Mouse (Mus musculus) retina, embryonic 14.5 days (tissue): ENCODE data around the gene Sf3b6.

Source experiments
- DNase-seq: peaks from one replicate; pipeline ENCODE4 v3.0.0-alpha.2; 2015; ENCODE audit warnings: low spot score

Gene Sf3b6

GRCm38 (mm10) chr12:4841392-4841887 is 24.1 kb downstream of the Sf3b6 start, which contains the start of gene Fkbp1b:
Gene Fkbp1b, minus strand, starts transcription at chr12:4841591.
- peak; percentile 67 for DNase-seq

- DNase-seq, result no peak
Observed at GRCm38 (mm10) chr12:4842456-4842855, 25.1 kb downstream of the Sf3b6 start.

GRCm38 (mm10) chr12:4842890-4843597 is 25.7 kb downstream of the Sf3b6 start, which contains the start of gene Wdcp:
Gene Wdcp, plus strand, starts transcription at chr12:4843303.
- peak; percentile 94 for DNase-seq

- DNase-seq, result peak; percentile 50
Observed at GRCm38 (mm10) chr12:4843741-4844140, 26.4 kb downstream of the Sf3b6 start.

GRCm38 (mm10) chr12:4856160-4856559 is 38.8 kb downstream of the Sf3b6 start:
- no peak for DNase-seq

- no peak for DNase-seq
Observed at GRCm38 (mm10) chr12:4856834-4857233, 39.5 kb downstream of the Sf3b6 start.

GRCm38 (mm10) chr12:4859241-4859914 is 42.0 kb downstream of the Sf3b6 start:
- DNase-seq, result no peak

- DNase-seq, result no peak
Observed at GRCm38 (mm10) chr12:4862672-4863071, 45.3 kb downstream of the Sf3b6 start.

- DNase-seq, result no peak
Observed at GRCm38 (mm10) chr12:4863654-4864337, 46.5 kb downstream of the Sf3b6 start.

- no peak for DNase-seq
Observed at GRCm38 (mm10) chr12:4864338-4864690, 47.0 kb downstream of the Sf3b6 start.

- no peak for DNase-seq
Observed at GRCm38 (mm10) chr12:4868924-4869323, 51.6 kb downstream of the Sf3b6 start.

- no peak for DNase-seq
Observed at GRCm38 (mm10) chr12:4871260-4871659, 53.9 kb downstream of the Sf3b6 start.

GRCm38 (mm10) chr12:4872273-4872672 is 54.9 kb downstream of the Sf3b6 start:
- no peak for DNase-seq

GRCm38 (mm10) chr12:4872983-4873477 is 55.7 kb downstream of the Sf3b6 start:
- no peak for DNase-seq

GRCm38 (mm10) chr12:4873531-4873930 is 56.2 kb downstream of the Sf3b6 start:
- DNase-seq, result no peak

GRCm38 (mm10) chr12:4874161-4874927 is 57.0 kb downstream of the Sf3b6 start, which contains the start of gene Mfsd2b:
Gene Mfsd2b, minus strand, starts transcription at chr12:4874359.
- peak; percentile 71 for DNase-seq

GRCm38 (mm10) chr12:4875623-4876022 is 58.3 kb downstream of the Sf3b6 start:
- no peak for DNase-seq
